Mouse (Mus musculus) neural tube, embryonic 15.5 days (tissue): ENCODE data around the gene Xlr4b. TPM values are rescaled to one million over a fixed set of nuclear protein-coding genes. Genes with fewer than 3 reads are reported as not detected.

Experiments
- polyA plus RNA-seq: library from polyadenylated mRNA; unstranded; fragments of >200 nt; fragmentation: Nextera tagmentation; extraction: Ambion mirVana; gene quantifications from 2 replicates; pipeline ENCODE4 v1.2.1, GENCODE M21; 2015

The Xlr4b gene
- polyA plus RNA-seq, 1 experiment from 2014 or later: 0.37 TPM

Other genes starting within 250 kb of the Xlr4b start
- gene Zfp185, start 227.0 kb upstream of the Xlr4b start, polyA plus RNA-seq: 1.1 and 1.4 TPM in 2 replicates
- 0.23 TPM in 2 replicates for gene Pnma5, start 177.2 kb upstream of the Xlr4b start, polyA plus RNA-seq
- gene Pnma3, start 149.5 kb upstream of the Xlr4b start, polyA plus RNA-seq: 4.5 and 6.0 TPM in 2 replicates
- 0.29 and 4.0 TPM in 2 replicates for gene Xlr4a, start 131.9 kb upstream of the Xlr4b start, polyA plus RNA-seq
- 4.2 TPM in 2 replicates for gene Xlr3a, start 117.2 kb upstream of the Xlr4b start, polyA plus RNA-seq
- 0.84 TPM in 1 of 2 replicates, not detected in the other for gene Gm14685, start 97.3 kb upstream of the Xlr4b start, polyA plus RNA-seq
- not detected in 2 replicates for gene Xlr5b, start 65.5 kb upstream of the Xlr4b start, polyA plus RNA-seq
- 0.59 TPM in 1 of 2 replicates, not detected in the other for gene DXBay18, start 64.9 kb upstream of the Xlr4b start, polyA plus RNA-seq
- not detected in 2 replicates for gene Spin2d, start 37.3 kb upstream of the Xlr4b start, polyA plus RNA-seq
- 16.5 and 19.9 TPM in 2 replicates for gene Xlr3b, start 22.1 kb upstream of the Xlr4b start, polyA plus RNA-seq
- gene F8a, start 14.0 kb downstream of the Xlr4b start, polyA plus RNA-seq: 31.3 and 35.3 TPM in 2 replicates
- gene Xlr4c, start 28.8 kb downstream of the Xlr4b start, polyA plus RNA-seq: 0.12 and 2.3 TPM in 2 replicates
- gene Xlr3c, start 51.1 kb downstream of the Xlr4b start, polyA plus RNA-seq: 0.22 and 0.41 TPM in 2 replicates
- 0.20 TPM in 1 of 2 replicates, not detected in the other for gene Xlr5a, start 78.6 kb downstream of the Xlr4b start, polyA plus RNA-seq
- gene Xlr5c, start 78.6 kb downstream of the Xlr4b start, polyA plus RNA-seq: not detected in 2 replicates
- gene Gm45015, start 122.5 kb downstream of the Xlr4b start, polyA plus RNA-seq: not detected in 2 replicates
- gene Zfp275, start 128.3 kb downstream of the Xlr4b start, polyA plus RNA-seq: 8.9 and 9.8 TPM in 2 replicates
- not detected in 2 replicates for gene Gm18336, start 184.4 kb downstream of the Xlr4b start, polyA plus RNA-seq
- 1.2 and 1.3 TPM in 2 replicates for gene Zfp92, start 196.8 kb downstream of the Xlr4b start, polyA plus RNA-seq
- not detected in 2 replicates for gene Trex2, start 221.0 kb downstream of the Xlr4b start, polyA plus RNA-seq
- gene Haus7, start 244.7 kb downstream of the Xlr4b start, polyA plus RNA-seq: 67.5 and 74.9 TPM in 2 replicates